Mouse (Mus musculus) lung, postnatal 0 days (tissue): ENCODE measurements around the gene Ptger1. TPM values are rescaled to one million over a fixed set of nuclear protein-coding genes. Genes with fewer than 3 reads are reported as not detected.

Experiments used
- ATAC-seq: fragments of 200-750 bp; cut with Nextera tagmentation; 2 replicates; pipeline ENCODE4 v1.8.0; 2017; ENCODE audit warnings: moderate library complexity
- DNase-seq: peaks from one replicate; pipeline ENCODE4 v3.0.0-alpha.2; 2016; ENCODE audit warnings: low spot score
- H3K27ac ChIP-seq: fragments of 300-500 bp; sonication (generic); 2 replicates; pipeline ENCODE4 v1.5.1; 2014; ENCODE audit warnings: antibody characterized with exemption, mild to moderate bottlenecking, low read length, mixed read lengths
- H3K27me3 ChIP-seq: fragments of 300-500 bp; sonication (generic); replicated peaks from 2 replicates; pipeline ENCODE4 v1.6.1; 2014; ENCODE audit warnings: low read length, mixed read lengths; ENCODE audit not compliant: insufficient read depth
- H3K36me3 ChIP-seq: fragments of 300-500 bp; sonication (generic); 2 replicates; pipeline ENCODE4 v1.6.1; 2014; ENCODE audit warnings: low read length, mixed read lengths; ENCODE audit not compliant: insufficient read depth
- H3K4me1 ChIP-seq: fragments of 300-500 bp; sonication (generic); 2 replicates; pipeline ENCODE4 v1.6.1; 2014; ENCODE audit warnings: antibody characterized with exemption, low read depth, low read length, mixed read lengths; ENCODE audit not compliant: insufficient read depth
- H3K4me2 ChIP-seq: fragments of 300-500 bp; sonication (generic); replicated peaks from 2 replicates; pipeline ENCODE4 v1.6.1; 2014; ENCODE audit warnings: low read depth, mild to moderate bottlenecking, low read length, moderate library complexity, mixed read lengths
- H3K4me3 ChIP-seq: fragments of 300-500 bp; sonication (generic); 2 replicates; pipeline ENCODE4 v1.5.1; 2014; ENCODE audit warnings: low read depth, low read length
- H3K9ac ChIP-seq: fragments of 300-500 bp; sonication (generic); replicated peaks from 2 replicates; pipeline ENCODE4 v1.6.1; 2014; ENCODE audit warnings: low read depth, mild to moderate bottlenecking
- H3K9me3 ChIP-seq: fragments of 300-500 bp; sonication (generic); 2 replicates; pipeline ENCODE4 v1.6.1; 2016; ENCODE audit warnings: low read length, mixed read lengths
- CTCF ChIP-seq: IDR thresholded peaks from 2 replicates; pipeline ENCODE4 v1.5.1; 2016; ENCODE audit warnings: antibody characterized with exemption, mild to moderate bottlenecking
- EP300 ChIP-seq: IDR thresholded peaks from 2 replicates; pipeline ENCODE4 v1.6.1; 2016; ENCODE audit warnings: antibody characterized with exemption, mild to moderate bottlenecking, control low read depth
- WGBS: fragments of 180-500 bp; shearing (Covaris S2); extraction: QIAGEN DNeasy Blood & Tissue Kit; methylation state at CpG from one replicate; pipeline ENCODE4 v1.1.7; 2014; 5-methylcytosine and 5-hydroxymethylcytosine counted together
- polyA plus RNA-seq: library from polyadenylated mRNA; unstranded; fragments of >200 nt; fragmentation: Nextera tagmentation; extraction: Ambion mirVana; gene quantifications from 2 replicates; pipeline ENCODE4 v1.2.1, GENCODE M21; 2015

Gene Ptger1
- polyA plus RNA-seq, 1 experiment from 2014 or later, result 1.3 TPM

- DNase-seq, result no peak
- H3K4me2 ChIP-seq, result no peak overlapping the region
- no peak overlapping the region for H3K27ac ChIP-seq
- H3K9me3 ChIP-seq, result no peaks in the 10 kb centered on the region
- no peak overlapping the region for H3K4me3 ChIP-seq
- 85% methylated on average over 6 of the region's 6 CpGs for WGBS
- no peak for ATAC-seq
- 0 out of 2 replicates have a peak, but pooled peaks cover 4% of the 10 kb centered on the region for H3K4me1 ChIP-seq
- no peaks in the 10 kb centered on the region for H3K27me3 ChIP-seq
- no peak for TF ChIP-seq CTCF
- no peak for TF ChIP-seq EP300
- H3K9ac ChIP-seq, result no peak overlapping the region
- peaks cover 41% of the 10 kb centered on the region; the same call in 1 of the 2 replicates for H3K36me3 ChIP-seq
Observed at GRCm38 (mm10) chr8:83689264-83689663, 22.8 kb downstream of the Ptger1 start.

GRCm38 (mm10) chr8:83693609-83694236 lies 27.2 kb downstream of the Ptger1 start:
- Histone ChIP-seq H3K4me3 (no peak overlapping the region), H3K4me1 (peaks cover 26% of the 10 kb centered on the region; the same call in 1 of the 2 replicates), H3K36me3 (peaks cover 23% of the 10 kb centered on the region; the same call in 1 of the 2 replicates), H3K27me3 (no peaks in the 10 kb centered on the region), H3K27ac (0 out of 2 replicates have a peak overlapping the region, but pooled peaks have one; percentile 28), H3K9ac (no peak overlapping the region), H3K4me2 (0 out of 2 replicates have a peak overlapping the region, but pooled peaks have one; percentile 3), H3K9me3 (no peaks in the 10 kb centered on the region)
- ATAC-seq (no peak), DNase-seq (peak; percentile 44)
- 63% methylated on average over 10 of the region's 10 CpGs for WGBS
- no peak for TF ChIP-seq CTCF
- no peak for TF ChIP-seq EP300

DNA sequence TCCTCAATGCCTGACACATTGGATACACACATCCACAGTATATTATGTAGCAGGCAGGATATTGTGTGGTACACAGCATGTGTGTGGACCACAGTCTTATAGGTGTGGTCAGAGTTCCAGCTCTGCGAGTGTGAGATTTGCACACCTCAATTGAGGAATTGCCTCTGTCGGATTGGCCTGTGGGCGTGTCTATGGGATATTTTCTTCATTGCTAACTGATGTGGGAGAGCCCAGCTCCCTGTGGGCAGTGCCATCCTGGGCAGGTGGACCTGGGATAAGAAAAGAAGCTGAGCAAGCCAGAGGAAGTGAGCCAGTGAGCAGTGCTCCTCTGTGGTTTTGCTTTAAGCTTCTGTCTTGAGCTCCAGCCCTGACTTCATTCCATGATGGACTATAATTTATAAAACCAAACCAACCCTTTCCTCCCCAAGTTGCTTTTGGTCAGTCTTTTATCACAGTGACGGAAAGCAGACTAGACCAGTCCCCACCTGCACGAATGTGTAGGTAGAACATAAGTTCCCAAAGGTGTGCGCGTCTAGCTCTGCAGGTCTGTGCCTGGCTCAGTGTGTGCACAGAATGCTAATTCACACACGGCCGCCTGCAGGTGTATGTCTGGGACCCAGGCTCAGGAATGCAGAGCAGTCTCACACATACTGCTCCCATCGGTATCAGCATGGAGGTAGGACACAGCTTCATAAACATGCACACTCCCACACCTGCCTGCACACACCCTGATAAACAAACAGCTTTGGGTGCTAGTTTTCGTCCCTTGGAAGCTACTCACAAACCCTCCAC lies 28.1 kb downstream of the Ptger1 start:
- H3K4me3 ChIP-seq, result no peak overlapping the region
- no peak overlapping the region for H3K9ac ChIP-seq
- no peaks in the 10 kb centered on the region for H3K27me3 ChIP-seq
- H3K9me3 ChIP-seq, result no peaks in the 10 kb centered on the region
- ATAC-seq (no peak), DNase-seq (no peak)
- peak overlapping the region; percentile 28; the same call in 1 of the 2 replicates for H3K27ac ChIP-seq
- WGBS, result 77% methylated on average over 11 of the region's 11 CpGs
- H3K4me1 ChIP-seq, result peaks cover 28% of the 10 kb centered on the region; the same call in 1 of the 2 replicates
- TF ChIP-seq CTCF (no peak), EP300 (no peak)
- peaks cover 23% of the 10 kb centered on the region; the same call in 1 of the 2 replicates for H3K36me3 ChIP-seq
- no peak overlapping the region for H3K4me2 ChIP-seq

GRCm38 (mm10) chr8:83695351-83696106 lies 29.1 kb downstream of the Ptger1 start:
- Histone ChIP-seq H3K4me1 (peaks cover 30% of the 10 kb centered on the region; the same call in 1 of the 2 replicates), H3K27ac (peak overlapping the region; percentile 38; the same call in 1 of the 2 replicates), H3K4me2 (no peak overlapping the region), H3K4me3 (no peak overlapping the region), H3K9ac (no peak overlapping the region), H3K36me3 (peaks cover 20% of the 10 kb centered on the region; the same call in 1 of the 2 replicates), H3K9me3 (no peaks in the 10 kb centered on the region), H3K27me3 (no peaks in the 10 kb centered on the region)
- TF ChIP-seq EP300 (no peak), CTCF (no peak)
- ATAC-seq (no peak), DNase-seq (peak; percentile 38)
- 66% methylated on average over 10 of the region's 17 CpGs for WGBS

DNA sequence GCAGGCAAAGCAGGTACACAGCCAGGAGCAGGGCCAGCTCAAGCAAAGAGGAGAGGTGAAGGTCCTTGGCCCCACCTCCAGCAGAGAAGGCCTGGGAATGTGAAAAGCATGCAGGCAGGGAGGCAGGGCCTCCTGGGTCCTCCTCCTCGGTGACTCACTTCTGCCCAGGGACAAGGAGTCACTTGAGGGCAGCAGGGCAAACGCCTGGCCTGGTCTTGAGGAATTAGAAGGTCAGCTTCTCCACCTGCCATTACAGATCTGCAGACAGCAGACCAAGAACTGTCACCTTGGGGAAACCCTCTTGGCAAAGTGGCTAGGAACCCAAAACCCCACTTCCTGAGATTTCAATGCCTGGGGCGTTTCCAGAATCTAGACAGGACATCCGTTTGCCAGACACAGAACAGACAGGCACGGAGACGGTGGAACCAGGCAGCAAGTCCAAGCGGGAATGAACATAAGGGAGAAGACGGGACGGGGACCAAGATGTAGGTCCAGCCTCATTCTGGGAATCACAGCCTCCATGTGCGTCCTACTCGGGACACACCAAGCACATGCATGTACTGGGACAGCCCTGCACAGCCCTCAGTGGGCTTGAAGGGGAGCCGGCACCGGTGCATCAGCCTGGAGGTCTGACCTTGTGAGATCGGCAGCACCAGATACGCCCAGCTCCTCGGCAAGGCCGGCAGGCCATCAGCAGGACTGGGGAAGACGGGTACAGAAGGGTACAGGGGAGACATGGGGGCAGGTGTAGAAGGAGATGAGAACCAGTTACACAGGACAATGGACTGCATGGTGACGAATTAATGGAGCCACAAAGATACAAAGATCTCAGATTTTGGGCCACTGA lies 31.1 kb downstream of the Ptger1 start:
- H3K27ac ChIP-seq, result peak overlapping the region; percentile 92
- ATAC-seq, result peak; percentile 79

More for the DNA sequence above, 31.1 kb downstream of the Ptger1 start:
- H3K9me3 ChIP-seq, result no peaks in the 10 kb centered on the region
- 30% methylated on average over 19 of the region's 19 CpGs for WGBS
- H3K27me3 ChIP-seq, result no peaks in the 10 kb centered on the region
- peak overlapping the region; percentile 90 for H3K4me3 ChIP-seq
- peak overlapping the region; percentile 93 for H3K4me2 ChIP-seq
- H3K9ac ChIP-seq, result peak overlapping the region; percentile 95
- DNase-seq, result peak; percentile 92
- H3K36me3 ChIP-seq, result 0 out of 2 replicates have a peak, but pooled peaks cover under 1% of the 10 kb centered on the region
- peaks cover 30% of the 10 kb centered on the region; the same call in 1 of the 2 replicates for H3K4me1 ChIP-seq
- no peak for TF ChIP-seq EP300
- peak; percentile 31 for TF ChIP-seq CTCF
